Mouse (Mus musculus): ENCODE measurements at regions not wholly inside any gene's neighbourhood (a gene's known extent, or its start where the extent isn't known, plus 50 kb on each side); places are given as distances from the start of the nearest gene placed in this dataset.

DNA sequence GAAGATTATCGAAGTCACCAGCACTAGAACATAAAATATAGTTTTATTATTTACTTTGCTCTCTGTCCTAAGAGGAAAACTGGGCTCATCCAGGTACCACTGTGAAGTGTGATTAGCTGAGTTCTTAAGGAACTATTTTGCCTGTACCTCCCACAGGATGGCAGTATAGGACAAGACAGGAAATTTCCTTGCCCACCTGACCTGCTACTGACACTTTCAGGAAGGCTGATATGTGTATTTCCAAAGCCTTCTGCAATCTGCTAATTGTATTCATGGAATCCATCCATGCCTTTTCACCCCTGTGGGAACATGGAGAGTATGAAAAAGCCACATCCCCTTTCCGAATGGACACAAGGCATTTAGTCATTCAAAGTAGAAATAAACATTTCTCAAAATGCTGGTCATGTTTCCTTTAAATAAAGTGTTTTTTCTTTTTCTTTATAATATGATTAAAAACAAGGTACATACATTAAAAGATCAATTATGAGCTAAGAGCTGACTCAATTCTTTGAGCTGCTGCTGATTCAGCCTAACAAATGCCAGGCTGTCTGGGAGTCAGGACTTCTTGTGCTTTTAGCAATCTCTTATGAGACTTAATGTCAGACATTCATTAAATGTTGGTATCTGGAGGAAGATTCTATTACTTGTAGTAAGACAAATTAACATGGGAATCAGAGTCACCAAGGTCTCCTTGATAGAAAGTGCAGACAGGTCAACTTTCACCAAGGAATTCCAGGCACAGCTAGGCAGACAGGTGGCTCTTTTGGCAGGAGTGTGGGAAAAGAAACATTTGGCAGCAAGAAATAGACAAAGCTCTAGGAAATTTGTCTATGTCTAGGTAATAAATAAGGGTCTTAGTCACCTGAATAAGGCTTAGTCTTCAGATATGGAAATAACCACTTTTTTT lies 112.4 kb upstream of the Gnpda2 start:
- peak; percentile 0 for DNase-seq (ENCODE audit: extremely low read depth)
- Histone ChIP-seq H3K9me3 (replicated peaks; ENCODE audit: low read length) (no peaks in the 10 kb centered on the region), H3K4me1 (ENCODE audit: control insufficient read depth in 1 of 2, insufficient read depth in 2 of 2) (no peaks in the 10 kb centered on the region), H3K27ac (ENCODE audit: insufficient read depth, low read depth) (no peak overlapping the region), H3K36me3 (replicated peaks in 1 of 2; ENCODE audit: control insufficient read depth in 1 of 2, insufficient read depth in 1 of 2, low read length in 1 of 2) (no peaks in the 10 kb centered on the region), H3K27me3 (replicated peaks) (no peaks in the 10 kb centered on the region), H3K4me2 (ENCODE audit: insufficient read depth, low read depth, poor library complexity, severe bottlenecking) (no peak overlapping the region), H3K9ac (ENCODE audit: insufficient read depth, low read depth) (no peak overlapping the region), H3K4me3 (replicated peaks in 1 of 3; ENCODE audit: low read depth in 2 of 3, low read length in 2 of 3, poor library complexity in 1 of 3) (no peak overlapping the region), H3K79me2 (replicated peaks; ENCODE audit: control insufficient read depth, extremely low read depth, insufficient read depth, poor library complexity, severe bottlenecking) (no peaks in the 10 kb centered on the region)
- in situ Hi-C loops (cut with MboI; ENCODE audit: low pct_ligation_motif_present, low pct_unique_long_range_greater_than_20kb, low sequenced_read_pairs) (no loop called here), dilution Hi-C loops (cut with MboI; ENCODE audit: extremely low pct_ligation_motif_present, extremely low pct_unique_long_range_greater_than_20kb, low sequenced_read_pairs) (no loop called here)
- TF ChIP-seq CHD1 (IDR thresholded peaks at IDR 0.05; ENCODE audit: low read depth, low read length) (no peak), RAD21 (IDR thresholded peaks at IDR 0.05; ENCODE audit: low read depth, low read length) (peak; percentile 10)

DNA sequence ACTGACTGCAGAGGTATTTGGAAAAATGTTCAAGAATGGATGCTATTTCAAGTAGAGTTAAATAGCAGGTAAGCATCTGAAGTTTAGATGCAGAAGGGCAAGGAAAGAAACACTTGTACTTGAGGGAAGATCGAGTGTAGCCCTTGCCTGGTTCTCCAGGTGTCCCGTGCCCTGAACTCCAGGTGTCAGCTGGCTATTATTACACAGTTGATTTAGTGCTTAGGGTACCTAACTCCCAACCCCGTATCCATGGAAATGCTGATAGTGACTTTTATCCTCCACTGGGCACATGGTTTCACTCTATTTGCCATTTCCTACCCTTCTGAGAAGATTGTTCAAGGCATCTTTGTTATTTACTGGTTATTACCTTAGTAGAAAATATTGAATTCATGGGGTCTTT lies 86.6 kb upstream of the Gnpda2 start:
- in situ Hi-C loops (cut with MboI; ENCODE audit: low pct_ligation_motif_present, low pct_unique_long_range_greater_than_20kb, low sequenced_read_pairs): no loop called here

DNA sequence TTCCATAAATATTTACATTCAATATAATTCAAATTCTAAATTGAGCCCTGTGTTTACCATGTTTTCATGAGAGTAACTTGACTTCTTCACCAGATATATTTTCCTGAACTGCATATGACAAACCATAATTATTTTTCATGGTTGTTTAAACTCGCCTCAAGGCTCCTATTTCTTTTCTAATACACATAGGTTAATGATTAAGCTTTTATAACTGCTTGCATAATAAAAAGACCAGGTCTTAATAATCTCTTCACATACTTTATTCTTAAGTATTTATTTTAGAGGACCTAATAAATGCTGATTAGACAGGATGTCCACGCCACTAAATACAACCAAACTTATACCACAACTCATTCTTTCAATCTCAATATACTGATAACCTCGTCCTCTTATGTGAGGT lies 86.1 kb upstream of the Gnpda2 start:
- Histone ChIP-seq H3K36me3 (replicated peaks in 1 of 2; ENCODE audit: control insufficient read depth in 1 of 2, insufficient read depth in 1 of 2, low read length in 1 of 2) (no peaks in the 10 kb centered on the region), H3K4me1 (ENCODE audit: control insufficient read depth in 1 of 2, insufficient read depth in 2 of 2) (no peaks in the 10 kb centered on the region), H3K9ac (ENCODE audit: insufficient read depth, low read depth) (no peak overlapping the region), H3K79me2 (replicated peaks; ENCODE audit: control insufficient read depth, extremely low read depth, insufficient read depth, poor library complexity, severe bottlenecking) (no peaks in the 10 kb centered on the region), H3K9me3 (replicated peaks; ENCODE audit: low read length) (no peaks in the 10 kb centered on the region), H3K4me2 (ENCODE audit: insufficient read depth, low read depth, poor library complexity, severe bottlenecking) (no peak overlapping the region), H3K27me3 (replicated peaks) (no peaks in the 10 kb centered on the region), H3K27ac (ENCODE audit: insufficient read depth, low read depth) (no peak overlapping the region), H3K4me3 (replicated peaks in 1 of 3; ENCODE audit: low read depth in 2 of 3, low read length in 2 of 3, poor library complexity in 1 of 3) (no peak overlapping the region)
- TF ChIP-seq SMC3 (IDR thresholded peaks at IDR 0.05; ENCODE audit: low read depth, low read length) (no peak), CTCF (conservative IDR thresholded peaks at IDR 0.05 in 1 of 2, IDR thresholded peaks at IDR 0.05 in 1 of 2; ENCODE audit: low read depth in 2 of 2, low read length in 2 of 2) (no peak), BHLHE40 (IDR thresholded peaks at IDR 0.05; ENCODE audit: low read depth, low read length) (no peak), MAZ (IDR thresholded peaks at IDR 0.05; ENCODE audit: low read depth, low read length) (no peak), JUN (IDR thresholded peaks at IDR 0.05; ENCODE audit: insufficient read depth, low read depth, low read length) (no peak), RAD21 (IDR thresholded peaks at IDR 0.05; ENCODE audit: low read depth, low read length) (no peak), IRF4 (IDR thresholded peaks at IDR 0.05; ENCODE audit: low read depth, low read length) (no peak), PAX5 (IDR thresholded peaks at IDR 0.05; ENCODE audit: low read length) (no peak), RCOR1 (conservative IDR thresholded peaks at IDR 0.05; ENCODE audit: low read depth, low read length) (no peak), CHD2 (IDR thresholded peaks at IDR 0.05; ENCODE audit: low read length) (no peak), ZKSCAN1 (IDR thresholded peaks at IDR 0.05; ENCODE audit: borderline replicate concordance, low read depth, low read length) (no peak), ETS1 (conservative IDR thresholded peaks at IDR 0.05; ENCODE audit: low read depth, low read length) (no peak), MYC (IDR thresholded peaks at IDR 0.05; ENCODE audit: low read depth, low read length) (no peak)
- in situ Hi-C loops (cut with MboI; ENCODE audit: low pct_ligation_motif_present, low pct_unique_long_range_greater_than_20kb, low sequenced_read_pairs) (no loop called here), dilution Hi-C loops (cut with MboI; ENCODE audit: extremely low pct_ligation_motif_present, extremely low pct_unique_long_range_greater_than_20kb, low sequenced_read_pairs) (no loop called here)
- DNase-seq (ENCODE audit: extremely low read depth): no peak

More for the DNA sequence above, 86.6 kb upstream of the Gnpda2 start:
- Histone ChIP-seq H3K4me1 (ENCODE audit: control insufficient read depth in 1 of 2, insufficient read depth in 2 of 2) (no peaks in the 10 kb centered on the region), H3K79me2 (replicated peaks; ENCODE audit: control insufficient read depth, extremely low read depth, insufficient read depth, poor library complexity, severe bottlenecking) (no peaks in the 10 kb centered on the region), H3K27me3 (replicated peaks) (no peaks in the 10 kb centered on the region), H3K36me3 (replicated peaks in 1 of 2; ENCODE audit: control insufficient read depth in 1 of 2, insufficient read depth in 1 of 2, low read length in 1 of 2) (no peaks in the 10 kb centered on the region), H3K4me3 (replicated peaks in 1 of 3; ENCODE audit: low read depth in 2 of 3, low read length in 2 of 3, poor library complexity in 1 of 3) (no peak overlapping the region), H3K9me3 (replicated peaks; ENCODE audit: low read length) (no peaks in the 10 kb centered on the region), H3K4me2 (ENCODE audit: insufficient read depth, low read depth, poor library complexity, severe bottlenecking) (no peak overlapping the region), H3K27ac (ENCODE audit: insufficient read depth, low read depth) (no peak overlapping the region), H3K9ac (ENCODE audit: insufficient read depth, low read depth) (no peak overlapping the region)
- dilution Hi-C loops (cut with MboI; ENCODE audit: extremely low pct_ligation_motif_present, extremely low pct_unique_long_range_greater_than_20kb, low sequenced_read_pairs): no loop called here
- no peak for DNase-seq (ENCODE audit: extremely low read depth)
- TF ChIP-seq TBP (conservative IDR thresholded peaks at IDR 0.05; ENCODE audit: low read depth, low read length) (no peak), MAZ (IDR thresholded peaks at IDR 0.05; ENCODE audit: low read depth, low read length) (no peak), MXI1 (IDR thresholded peaks at IDR 0.05; ENCODE audit: low read depth, low read length) (no peak), MYC (IDR thresholded peaks at IDR 0.05; ENCODE audit: low read depth, low read length) (no peak), SMC3 (IDR thresholded peaks at IDR 0.05; ENCODE audit: low read depth, low read length) (no peak), HCFC1 (IDR thresholded peaks at IDR 0.05; ENCODE audit: low read depth, low read length) (no peak), SIN3A (IDR thresholded peaks at IDR 0.05; ENCODE audit: low read length) (no peak)
